Mouse (Mus musculus): ENCODE results near the gene Zfp92. TPM values are rescaled to one million over a fixed set of nuclear protein-coding genes. Genes with fewer than 3 reads are reported as not detected.

Zfp92 gene
- polyA plus RNA-seq, 1 experiment from 2014 or later = 0.04 TPM

- peak; percentile 70 for TF ChIP-seq CTCF (IDR thresholded peaks at IDR 0.05; ENCODE audit: low read depth)
- DNase-seq (ENCODE audit: low spot score) = peak; percentile 37
- no peak overlapping the region for H3K4me2 ChIP-seq (ENCODE audit: low read length)
Observed at GRCm38 (mm10) chrX:73451949-73452348, 41.1 kb downstream of the Zfp92 start.

GRCm38 (mm10) chrX:73458877-73459392 lies 48.0 kb downstream of the Zfp92 start, which contains the start of gene Haus7:
TSS of gene Haus7 (minus strand) at chrX:73459044.
- Histone ChIP-seq H3K9me3 (replicated peaks; ENCODE audit: low read length) (no peaks in the 10 kb centered on the region), H3K9ac (ENCODE audit: low read depth, low read length) (peak within 1 kb of the TSS; percentile 51; the same call in 1 of the 2 replicates), H3K36me3 (ENCODE audit: insufficient read depth, low read length) (no peaks in the 10 kb centered on the region), H3K4me1 (replicated peaks; ENCODE audit: insufficient read depth, low read length) (no peaks in the 10 kb centered on the region), H3K27ac (no peak within 1 kb of the TSS), H3K27me3 (ENCODE audit: insufficient read depth, low read length) (no peaks in the 10 kb centered on the region), H3K4me3 (replicated peaks; ENCODE audit: low read depth, low read length) (peak within 1 kb of the TSS; percentile 43), H3K4me2 (ENCODE audit: low read length) (peak within 1 kb of the TSS; percentile 64)
- ATAC-seq (replicated peaks; ENCODE audit: low FRiP score, low read depth) = peak; percentile 100
- peak; percentile 73 for TF ChIP-seq CTCF (IDR thresholded peaks at IDR 0.05; ENCODE audit: low read depth)
- WGBS = 13% methylated on average over 26 of the region's 26 CpGs
- DNase-seq (ENCODE audit: low spot score) = peak; percentile 97

More at GRCm38 (mm10) chrX:73451949-73452348, 41.1 kb downstream of the Zfp92 start:
- H3K9ac ChIP-seq (ENCODE audit: low read depth, low read length) = no peak overlapping the region
- H3K27ac ChIP-seq = no peak overlapping the region
- no peaks in the 10 kb centered on the region for H3K9me3 ChIP-seq (replicated peaks; ENCODE audit: low read length)
- H3K27me3 ChIP-seq (ENCODE audit: insufficient read depth, low read length) = no peaks in the 10 kb centered on the region
- H3K4me3 ChIP-seq (replicated peaks; ENCODE audit: low read depth, low read length) = no peak overlapping the region
- no peaks in the 10 kb centered on the region for H3K4me1 ChIP-seq (replicated peaks; ENCODE audit: insufficient read depth, low read length)
- H3K36me3 ChIP-seq (ENCODE audit: insufficient read depth, low read length) = 0 out of 2 replicates have a peak, but pooled peaks cover 4% of the 10 kb centered on the region
- WGBS = 31% methylated on average over 2 of the region's 2 CpGs
- no peak for ATAC-seq (replicated peaks; ENCODE audit: low FRiP score, low read depth)

- ATAC-seq (replicated peaks; ENCODE audit: low FRiP score, low read depth) = no peak
- Histone ChIP-seq H3K9me3 (replicated peaks; ENCODE audit: low read length) (no peaks in the 10 kb centered on the region), H3K27me3 (ENCODE audit: insufficient read depth, low read length) (no peaks in the 10 kb centered on the region), H3K36me3 (ENCODE audit: insufficient read depth, low read length) (no peaks in the 10 kb centered on the region), H3K27ac (no peak overlapping the region), H3K4me2 (ENCODE audit: low read length) (no peak overlapping the region), H3K4me1 (replicated peaks; ENCODE audit: insufficient read depth, low read length) (no peaks in the 10 kb centered on the region), H3K9ac (ENCODE audit: low read depth, low read length) (no peak overlapping the region), H3K4me3 (replicated peaks; ENCODE audit: low read depth, low read length) (no peak overlapping the region)
- no peak for TF ChIP-seq CTCF (IDR thresholded peaks at IDR 0.05; ENCODE audit: low read depth)
- 63% methylated on average over 4 of the region's 4 CpGs for WGBS
- DNase-seq (ENCODE audit: low spot score) = no peak
Observed at GRCm38 (mm10) chrX:73460792-73461191, 49.9 kb downstream of the Zfp92 start.

- Histone ChIP-seq H3K36me3 (ENCODE audit: insufficient read depth, low read length) (no peaks in the 10 kb centered on the region), H3K9ac (ENCODE audit: low read depth, low read length) (no peak overlapping the region), H3K4me3 (replicated peaks; ENCODE audit: low read depth, low read length) (no peak overlapping the region), H3K4me1 (replicated peaks; ENCODE audit: insufficient read depth, low read length) (no peaks in the 10 kb centered on the region), H3K27ac (no peak overlapping the region), H3K27me3 (ENCODE audit: insufficient read depth, low read length) (no peaks in the 10 kb centered on the region), H3K9me3 (replicated peaks; ENCODE audit: low read length) (no peaks in the 10 kb centered on the region), H3K4me2 (ENCODE audit: low read length) (no peak overlapping the region)
- WGBS = 64% methylated on average over 9 of the region's 9 CpGs
- DNase-seq (ENCODE audit: low spot score) = no peak
- no peak; the same call in 1 of the 2 replicates for ATAC-seq (replicated peaks; ENCODE audit: low FRiP score, low read depth)
- no peak for TF ChIP-seq CTCF (IDR thresholded peaks at IDR 0.05; ENCODE audit: low read depth)
Observed at GRCm38 (mm10) chrX:73465483-73466186, 54.7 kb downstream of the Zfp92 start.

DNA sequence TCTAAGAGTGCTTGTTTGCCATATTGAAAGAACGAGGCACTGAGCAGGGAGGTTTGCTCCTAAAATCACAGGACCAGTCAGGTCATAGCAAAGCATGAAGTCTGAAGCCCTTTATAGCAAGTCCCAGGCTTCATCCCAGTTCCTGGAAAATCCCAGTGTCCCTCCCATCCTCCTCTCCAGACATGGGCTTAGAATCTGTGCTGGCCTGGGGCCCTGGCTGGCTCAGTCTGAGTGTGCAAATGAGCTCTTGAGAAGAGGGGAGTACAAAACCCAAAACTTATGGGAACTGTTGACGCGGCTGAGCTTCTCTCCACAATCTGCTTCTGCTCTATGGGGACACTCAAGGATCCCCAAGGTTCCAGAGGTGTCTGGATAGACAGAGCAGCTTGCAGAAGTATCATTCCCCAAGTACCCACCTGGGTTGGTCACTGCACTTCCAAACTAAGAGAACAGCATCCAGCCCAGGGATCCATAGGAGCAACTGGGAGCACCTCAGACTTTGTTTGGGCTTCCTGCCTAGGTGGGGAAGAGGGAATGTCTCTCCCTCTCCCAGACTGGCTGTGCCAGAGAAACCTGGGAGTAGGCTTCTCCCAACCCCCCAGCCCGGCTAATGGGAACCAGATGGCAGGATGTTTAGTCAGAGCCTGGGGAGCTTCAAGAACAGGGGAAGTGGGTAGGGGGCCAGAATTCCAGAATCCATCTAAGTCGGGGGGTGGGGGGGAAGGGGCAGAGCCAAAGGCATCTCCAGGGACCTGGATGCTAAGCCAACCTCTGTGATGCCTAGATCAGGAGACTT lies 56.7 kb downstream of the Zfp92 start:
- Histone ChIP-seq H3K27ac (no peak overlapping the region; the same call in 1 of the 2 replicates), H3K4me1 (replicated peaks; ENCODE audit: insufficient read depth, low read length) (no peaks in the 10 kb centered on the region), H3K36me3 (ENCODE audit: insufficient read depth, low read length) (no peaks in the 10 kb centered on the region), H3K27me3 (ENCODE audit: insufficient read depth, low read length) (no peaks in the 10 kb centered on the region), H3K9me3 (replicated peaks; ENCODE audit: low read length) (no peaks in the 10 kb centered on the region), H3K4me3 (replicated peaks; ENCODE audit: low read depth, low read length) (no peak overlapping the region), H3K9ac (ENCODE audit: low read depth, low read length) (no peak overlapping the region), H3K4me2 (ENCODE audit: low read length) (no peak overlapping the region)
- 58% methylated on average over 5 of the region's 5 CpGs for WGBS
- TF ChIP-seq CTCF (IDR thresholded peaks at IDR 0.05; ENCODE audit: low read depth) = no peak
- no peak for ATAC-seq (replicated peaks; ENCODE audit: low FRiP score, low read depth)
- DNase-seq (ENCODE audit: low spot score) = no peak

GRCm38 (mm10) chrX:73468330-73468729 lies 57.4 kb downstream of the Zfp92 start:
- Histone ChIP-seq H3K27ac (no peak overlapping the region), H3K4me1 (replicated peaks; ENCODE audit: insufficient read depth, low read length) (no peaks in the 10 kb centered on the region), H3K4me2 (ENCODE audit: low read length) (no peak overlapping the region), H3K4me3 (replicated peaks; ENCODE audit: low read depth, low read length) (no peak overlapping the region), H3K9me3 (replicated peaks; ENCODE audit: low read length) (no peaks in the 10 kb centered on the region), H3K36me3 (ENCODE audit: insufficient read depth, low read length) (no peaks in the 10 kb centered on the region), H3K27me3 (ENCODE audit: insufficient read depth, low read length) (no peaks in the 10 kb centered on the region), H3K9ac (ENCODE audit: low read depth, low read length) (no peak overlapping the region)
- no peak for TF ChIP-seq CTCF (IDR thresholded peaks at IDR 0.05; ENCODE audit: low read depth)
- ATAC-seq (replicated peaks; ENCODE audit: low FRiP score, low read depth) = no peak
- peak; percentile 50 for DNase-seq (ENCODE audit: low spot score)
- 73% methylated on average over 3 of the region's 3 CpGs for WGBS
